In the genomic region with DNA sequence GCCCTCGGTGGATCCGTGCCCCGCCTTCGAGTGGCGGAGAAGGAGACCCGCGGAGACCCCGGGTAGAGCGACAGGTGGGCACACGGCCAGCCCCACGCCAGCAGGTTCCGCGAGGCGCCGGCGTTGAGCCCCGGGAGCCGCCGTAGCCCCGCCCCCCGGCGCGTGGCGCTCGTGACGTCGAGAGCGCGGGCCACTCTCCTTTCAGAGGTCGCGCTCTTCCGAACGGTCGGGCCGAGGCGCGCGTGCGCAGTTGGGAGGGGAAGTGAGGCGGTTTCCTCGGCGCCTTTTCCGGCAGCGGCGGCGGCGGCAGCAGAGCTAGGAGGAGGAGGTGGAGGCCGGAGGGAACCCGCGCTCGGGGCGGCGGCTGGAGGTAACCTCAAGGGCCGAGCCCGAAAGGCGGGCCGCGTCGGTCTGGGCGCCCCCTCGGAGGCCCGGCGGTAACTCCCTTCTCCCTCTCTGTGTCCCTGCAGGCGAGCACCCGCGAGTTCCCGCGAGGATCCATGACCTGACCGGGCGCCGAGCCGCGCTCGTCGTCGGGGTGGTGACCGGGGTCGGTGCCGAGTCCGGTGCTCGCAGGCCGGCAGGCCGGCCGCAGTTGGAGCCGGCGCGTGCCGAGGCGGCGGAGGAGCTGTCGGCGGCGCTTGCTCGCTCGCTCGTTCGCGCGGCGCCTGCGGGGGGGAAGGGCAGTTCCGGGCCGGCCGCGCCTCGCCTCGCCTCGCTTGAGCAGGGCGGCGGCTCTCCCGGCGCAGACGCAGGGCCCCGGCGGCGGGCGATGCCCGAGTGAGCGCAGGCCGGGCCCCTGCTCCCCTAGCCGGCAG, we compare ENCODE assay signal across 8 mouse cellular contexts. TPM values are rescaled to one million over a fixed set of nuclear protein-coding genes. Genes with fewer than 3 reads are reported as not detected.
DNase-seq lines count a peak whose midpoint lies in the region; ATAC-seq and TF ChIP-seq lines count a peak whose summit lies in the region.

Arf6 (plus strand) TSS at position 297 of the 818 bp plus-strand sequence.
Gm9887 (minus strand) TSS at position 605 of the 818 bp plus-strand sequence.

- peak within 1 kb of the TSS; percentile 99 for H3K27ac ChIP-seq in embryonic facial prominence, embryonic 13.5 days
- peak within 1 kb of the TSS; percentile 100 for H3K27ac ChIP-seq in heart, adult 2 months
- H3K27ac ChIP-seq in limb, embryonic 13.5 days = peak within 1 kb of the TSS; percentile 97
- peak within 1 kb of the TSS; percentile 91 for H3K27ac ChIP-seq in midbrain, embryonic 16.5 days (ENCODE audit: low read length)

- H3K36me3 ChIP-seq in embryonic facial prominence, embryonic 13.5 days = no peaks in the 10 kb centered on the region
- H3K36me3 ChIP-seq in heart, adult 2 months (ENCODE audit: control insufficient read depth, insufficient read depth, low read length) = peaks cover 17% of the 10 kb centered on the region
- peaks cover 17% of the 10 kb centered on the region for H3K36me3 ChIP-seq in limb, embryonic 13.5 days
- H3K36me3 ChIP-seq in midbrain, embryonic 16.5 days (ENCODE audit: control insufficient read depth, insufficient read depth, low read length) = no peaks in the 10 kb centered on the region

- H3K79me2 ChIP-seq in heart, adult 2 months (replicated peaks; ENCODE audit: control insufficient read depth, insufficient read depth, low read length) = peaks cover 5% of the 10 kb centered on the region

- H3K4me1 ChIP-seq in embryonic facial prominence, embryonic 13.5 days = peaks cover 22% of the 10 kb centered on the region
- H3K4me1 ChIP-seq in heart, adult 2 months (ENCODE audit: control insufficient read depth, insufficient read depth, low read length) = peaks cover 4% of the 10 kb centered on the region
- peaks cover 26% of the 10 kb centered on the region for H3K4me1 ChIP-seq in limb, embryonic 13.5 days
- peaks cover 24% of the 10 kb centered on the region for H3K4me1 ChIP-seq in midbrain, embryonic 16.5 days (ENCODE audit: control insufficient read depth, insufficient read depth, low read length)

- peak; percentile 28; the same call in 1 of the 2 replicates for TF ChIP-seq EP300 in heart, adult 2 months (IDR thresholded peaks at IDR 0.05; ENCODE audit: insufficient read depth, low read depth, low read length)

- no peak for TF ChIP-seq CTCF in heart, adult 2 months (IDR thresholded peaks at IDR 0.05)

- intact Hi-C loops in heart, adult 2 months (cut with DNase I) = loop anchor here (1.0 to 5.0 kb wide), 4 partner anchors 51 to 203 kb away; no protein-coding TSS in a partner anchor

- peak within 1 kb of the TSS; percentile 87 for H3K4me2 ChIP-seq in embryonic facial prominence, embryonic 13.5 days
- peak within 1 kb of the TSS; percentile 97 for H3K4me2 ChIP-seq in limb, embryonic 13.5 days (replicated peaks)
- H3K4me2 ChIP-seq in midbrain, embryonic 16.5 days (ENCODE audit: low read length) = peak within 1 kb of the TSS; percentile 91

- peak within 1 kb of the TSS; percentile 100 for H3K4me3 ChIP-seq in embryonic facial prominence, embryonic 13.5 days
- H3K4me3 ChIP-seq in heart, adult 2 months = peak within 1 kb of the TSS; percentile 87
- peak within 1 kb of the TSS; percentile 99 for H3K4me3 ChIP-seq in limb, embryonic 13.5 days
- peak within 1 kb of the TSS; percentile 99 for H3K4me3 ChIP-seq in midbrain, embryonic 16.5 days (ENCODE audit: low read depth, low read length)

- peak; percentile 93 for ATAC-seq in embryonic facial prominence, embryonic 13.5 days (ENCODE audit: insufficient number of reproducible peaks, insufficient read depth, low FRiP score, low TSS enrichment, low read depth)
- peak; percentile 92 for ATAC-seq in limb, embryonic 13.5 days (ENCODE audit: low FRiP score, low read depth)
- ATAC-seq in midbrain, embryonic 16.5 days = peak; percentile 93

- peak; percentile 96 for DNase-seq in 3134 (ENCODE audit: extremely low read depth, insufficient read length, low spot score)
- peak; percentile 99 to 100 for DNase-seq in adrenal gland, postnatal 36 days
- peak; percentile 99 to 100 for DNase-seq in heart, adult 2 months
- peak; percentile 97 for DNase-seq in kidney, adult 8-10 months
- peak; percentile 98 to 100 for DNase-seq in spleen, postnatal 10 days (ENCODE audit: low spot score in 2 of 2)

- H3K9ac ChIP-seq in embryonic facial prominence, embryonic 13.5 days = peak within 1 kb of the TSS; percentile 97
- H3K9ac ChIP-seq in heart, adult 2 months (ENCODE audit: low read depth, low read length) = peak within 1 kb of the TSS; percentile 100
- peak within 1 kb of the TSS; percentile 99 for H3K9ac ChIP-seq in limb, embryonic 13.5 days
- peak within 1 kb of the TSS; percentile 98 for H3K9ac ChIP-seq in midbrain, embryonic 16.5 days (ENCODE audit: low read depth, low read length)

- TF ChIP-seq POLR2A in heart, adult 2 months (IDR thresholded peaks at IDR 0.05; ENCODE audit: insufficient read depth, low read depth, low read length) = peak; percentile 77

- H3K27me3 ChIP-seq in embryonic facial prominence, embryonic 13.5 days = no peaks in the 10 kb centered on the region
- no peaks in the 10 kb centered on the region for H3K27me3 ChIP-seq in heart, adult 2 months (ENCODE audit: control insufficient read depth, insufficient read depth, low read length)
- no peaks in the 10 kb centered on the region for H3K27me3 ChIP-seq in limb, embryonic 13.5 days
- H3K27me3 ChIP-seq in midbrain, embryonic 16.5 days (ENCODE audit: control insufficient read depth, insufficient read depth, low read depth, low read length) = no peaks in the 10 kb centered on the region

- under 1% methylated on average over 99 of the region's 121 CpGs for WGBS in embryonic facial prominence, embryonic 13.5 days
- WGBS in heart, adult 2 months = under 1% methylated on average over 119 of the region's 121 CpGs
- under 1% methylated on average over 95 of the region's 121 CpGs for WGBS in limb, embryonic 13.5 days
- under 1% methylated on average over 103 of the region's 121 CpGs for whole genome bisulfite sequencing in midbrain, embryonic 16.5 days

- H3K9me3 ChIP-seq in embryonic facial prominence, embryonic 13.5 days = no peaks in the 10 kb centered on the region
- no peaks in the 10 kb centered on the region for H3K9me3 ChIP-seq in limb, embryonic 13.5 days
- H3K9me3 ChIP-seq in midbrain, embryonic 16.5 days (replicated peaks; ENCODE audit: control insufficient read depth, low read length, poor library complexity, severe bottlenecking) = no peaks in the 10 kb centered on the region

RNA-seq across cellular contexts. Expression of gene Arf6, which starts in this region (rescaled TPM):
- total RNA-seq in adrenal gland, postnatal 36 days (2021) = 100 to 1,000 TPM; 114 to 154 TPM
- polyA plus RNA-seq in embryonic facial prominence, embryonic 13.5 days (2015; fragmentation: Nextera tagmentation; extraction: Ambion mirVana) = 48.4 and 56.7 TPM in 2 replicates
- 10 to 100 TPM; 35.0 to 38.7 TPM for total RNA-seq in heart, adult 2 months (2021)
- polyA plus RNA-seq in heart, adult 2 months (2012; rRNA removed) = 30.3 and 32.9 TPM in 2 replicates
- 45.6 and 45.9 TPM in 2 replicates for polyA plus RNA-seq in limb, embryonic 13.5 days (2015; fragmentation: Nextera tagmentation; extraction: Ambion mirVana)
- polyA plus RNA-seq in midbrain, embryonic 16.5 days (2015; fragmentation: Nextera tagmentation; extraction: Ambion mirVana) = 20.4 and 20.7 TPM in 2 replicates

RNA-seq across cellular contexts. Expression of gene Gm9887, which starts in this region (rescaled TPM):
- total RNA-seq in adrenal gland, postnatal 36 days (2021) = 1 to 10 TPM in 1 of 2 experiments, not detected in 1; 1.1 TPM
- polyA plus RNA-seq in embryonic facial prominence, embryonic 13.5 days (2015; fragmentation: Nextera tagmentation; extraction: Ambion mirVana) = 1.6 and 2.6 TPM in 2 replicates
- total RNA-seq in heart, adult 2 months (2021) = under 1 TPM; 0.39 to 0.84 TPM
- polyA plus RNA-seq in heart, adult 2 months (2012; rRNA removed) = 0.80 TPM in 1 of 2 replicates, not detected in the other
- 1.0 and 1.4 TPM in 2 replicates for polyA plus RNA-seq in limb, embryonic 13.5 days (2015; fragmentation: Nextera tagmentation; extraction: Ambion mirVana)
- polyA plus RNA-seq in midbrain, embryonic 16.5 days (2015; fragmentation: Nextera tagmentation; extraction: Ambion mirVana) = 0.88 and 0.99 TPM in 2 replicates

Comparison
In these comparisons a context has a peak if more than half of its experiments do, and no peak if none do; other contexts are left out.
1. Peak in every context shown above with its lines: DNase-seq, ATAC-seq, H3K4me3 ChIP-seq and H3K27ac ChIP-seq.